Mouse (Mus musculus) midbrain, postnatal 0 days (tissue): ENCODE data around the gene Vrk3. TPM values are rescaled to one million over a fixed set of nuclear protein-coding genes. Genes with fewer than 3 reads are reported as not detected.

ENCODE experiments used
- ATAC-seq: fragments of 200-750 bp; cut with Nextera tagmentation; 2 replicates; pipeline ENCODE4 v1.8.0; 2017; ENCODE audit warnings: moderate number of reproducible peaks, mild to moderate bottlenecking, moderate TSS enrichment, moderate library complexity; ENCODE audit not compliant: low FRiP score
- DNase-seq: peaks from one replicate; pipeline ENCODE4 v3.0.0-alpha.2; 2015; ENCODE audit warnings: low spot score
- H3K27ac ChIP-seq: fragments of 300-500 bp; sonication (generic); 2 replicates; pipeline ENCODE4 v1.5.1; 2014; ENCODE audit warnings: low read depth, mild to moderate bottlenecking, low read length, mixed read lengths
- H3K27me3 ChIP-seq: fragments of 300-500 bp; sonication (generic); 2 replicates; pipeline ENCODE4 v1.6.1; 2014; ENCODE audit warnings: low read length, control low read depth, mixed read lengths; ENCODE audit not compliant: insufficient read depth
- H3K36me3 ChIP-seq: fragments of 300-500 bp; sonication (generic); 2 replicates; pipeline ENCODE4 v1.6.1; 2014; ENCODE audit warnings: low read length, control low read depth, mixed read lengths; ENCODE audit not compliant: insufficient read depth
- H3K4me1 ChIP-seq: fragments of 300-500 bp; sonication (generic); 2 replicates; pipeline ENCODE4 v1.6.1; 2014; ENCODE audit warnings: mild to moderate bottlenecking, control low read depth, antibody characterized with exemption, low read length, mixed read lengths; ENCODE audit not compliant: insufficient read depth
- H3K4me2 ChIP-seq: fragments of 300-500 bp; sonication (generic); 2 replicates; pipeline ENCODE4 v1.6.1; 2014; ENCODE audit warnings: low read depth, mild to moderate bottlenecking, low read length, mixed read lengths; ENCODE audit not compliant: poor library complexity, severe bottlenecking
- H3K4me3 ChIP-seq: fragments of 300-500 bp; sonication (generic); 2 replicates; pipeline ENCODE4 v1.5.1; 2014; ENCODE audit warnings: low read depth, mild to moderate bottlenecking, low read length, moderate library complexity
- H3K9ac ChIP-seq: fragments of 300-500 bp; sonication (generic); replicated peaks from 2 replicates; pipeline ENCODE4 v1.6.1; 2014; ENCODE audit warnings: mild to moderate bottlenecking, low read length, moderate library complexity, mixed read lengths; ENCODE audit not compliant: poor library complexity, severe bottlenecking
- H3K9me3 ChIP-seq: fragments of 300-500 bp; sonication (generic); 2 replicates; pipeline ENCODE4 v1.6.1; 2016; ENCODE audit warnings: low read length, control low read depth
- CTCF ChIP-seq: IDR thresholded peaks from 2 replicates; pipeline ENCODE4 v1.5.1; 2016; ENCODE audit warnings: antibody characterized with exemption, mild to moderate bottlenecking
- WGBS: fragments of 180-500 bp; shearing (Covaris S2); extraction: QIAGEN DNeasy Blood & Tissue Kit; methylation state at CpG from one replicate; pipeline ENCODE4 v1.1.7; 2014; 5-methylcytosine and 5-hydroxymethylcytosine counted together
- polyA plus RNA-seq: library from polyadenylated mRNA; unstranded; fragments of >200 nt; fragmentation: Nextera tagmentation; extraction: Ambion mirVana; gene quantifications from 2 replicates; pipeline ENCODE4 v1.2.1, GENCODE M21; 2015
- total RNA-seq: library from RNA; depleted of rRNA; stranded (reverse); fragments of >200 nt; gene quantifications from 2 replicates; pipeline ENCODE4 v1.2.3, GENCODE M21; 2014; rRNA removed

Vrk3 gene
- total and polyA plus RNA-seq, 2 experiments from 2014 or later: 23.3 to 23.5 TPM

DNA sequence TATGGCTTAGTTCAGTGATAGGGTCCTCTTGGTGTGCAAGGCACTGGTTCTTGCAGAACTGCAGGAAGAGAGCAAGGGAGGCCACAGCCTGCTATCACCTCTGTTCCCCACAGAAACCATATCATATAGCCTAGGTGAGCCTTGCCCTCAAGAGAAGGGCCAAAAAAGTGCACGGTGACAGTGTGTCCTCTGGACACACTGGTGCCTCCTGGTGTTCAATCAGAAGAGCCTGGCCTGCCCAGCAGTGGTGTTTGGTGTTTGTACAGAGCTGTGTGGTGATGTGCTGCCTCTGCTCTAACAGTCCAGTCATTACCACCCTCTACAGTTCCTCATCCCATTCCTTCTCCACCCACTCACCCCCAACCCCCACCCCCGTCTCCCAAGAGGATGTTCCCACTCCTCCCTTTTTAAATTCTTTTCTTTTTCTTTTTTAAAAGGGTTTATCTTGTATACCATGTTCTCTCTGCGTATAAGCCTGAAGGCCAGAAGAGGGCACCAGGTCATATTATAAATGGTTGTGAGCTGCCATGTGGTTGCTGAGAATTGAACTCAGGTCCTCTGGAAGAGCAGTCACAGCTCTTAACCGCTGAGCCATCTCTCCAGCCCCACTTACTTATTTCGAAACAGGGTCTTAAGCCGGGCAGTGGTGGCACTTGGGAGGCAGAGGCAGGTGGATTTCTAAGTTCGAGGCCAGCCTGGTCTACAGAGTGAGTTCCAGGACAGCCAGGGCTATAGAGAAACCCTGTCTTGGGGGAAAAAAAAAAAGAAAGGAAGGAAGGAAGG, 73.6 kb downstream of the Vrk3 start:
- Histone ChIP-seq H3K4me2 (no peak overlapping the region), H3K36me3 (no peaks in the 10 kb centered on the region), H3K4me3 (no peak overlapping the region), H3K27ac (no peak overlapping the region), H3K9ac (no peak overlapping the region), H3K27me3 (no peaks in the 10 kb centered on the region), H3K9me3 (no peaks in the 10 kb centered on the region), H3K4me1 (peaks cover 18% of the 10 kb centered on the region)
- DNase-seq (no peak), ATAC-seq (no peak)
- no peak for TF ChIP-seq CTCF
- WGBS: 86% methylated on average over 7 of the region's 7 CpGs

DNA sequence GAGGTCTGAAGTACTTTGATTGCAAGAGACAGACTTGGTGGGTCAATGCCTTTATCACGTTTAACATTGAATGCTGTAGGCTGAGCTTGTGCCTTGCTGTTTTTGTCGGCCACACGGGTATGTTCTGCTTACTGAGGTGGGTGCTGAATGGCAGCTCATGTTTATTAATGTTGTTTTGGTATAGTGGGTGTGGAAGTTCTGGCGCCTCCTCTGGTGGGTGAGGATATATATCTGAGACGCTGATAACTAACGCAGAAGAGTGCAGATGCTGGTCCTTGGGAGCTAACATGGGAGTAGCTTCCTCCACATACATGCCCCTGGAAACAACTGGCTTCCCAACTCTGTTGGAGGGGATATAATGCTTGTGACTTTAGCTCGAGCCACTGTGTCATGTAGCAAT, 75.2 kb downstream of the Vrk3 start:
- Histone ChIP-seq H3K4me3 (no peak overlapping the region), H3K27me3 (no peaks in the 10 kb centered on the region), H3K27ac (no peak overlapping the region), H3K36me3 (peaks cover 4% of the 10 kb centered on the region), H3K4me2 (no peak overlapping the region), H3K4me1 (0 out of 2 replicates have a peak, but pooled peaks cover 6% of the 10 kb centered on the region), H3K9ac (no peak overlapping the region), H3K9me3 (no peaks in the 10 kb centered on the region)
- DNase-seq (no peak), ATAC-seq (no peak)
- 35% methylated on average over 7 of the region's 7 CpGs for WGBS
- peak; percentile 39 for TF ChIP-seq CTCF

DNA sequence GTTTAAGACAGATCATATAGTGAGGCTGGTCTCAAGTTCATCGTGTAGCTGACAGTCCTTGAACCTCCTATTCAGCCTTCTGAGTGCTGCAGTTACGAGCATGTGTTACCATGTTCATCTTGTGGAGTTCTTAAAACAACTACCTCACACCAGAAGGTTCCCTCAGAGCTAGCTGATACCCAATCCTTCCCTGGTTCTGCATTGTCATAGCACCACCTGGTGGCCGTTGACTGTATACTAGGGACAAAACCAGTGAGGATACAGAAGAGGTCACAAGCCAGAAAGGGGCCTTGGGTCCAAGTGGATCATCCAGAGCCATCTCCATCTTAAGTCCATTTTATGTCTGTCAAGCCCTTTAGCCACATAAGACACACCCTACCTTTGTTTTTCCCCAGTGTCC, 76.7 kb downstream of the Vrk3 start:
- 16% methylated on average over 3 of the region's 3 CpGs for WGBS
- DNase-seq (peak; percentile 81), ATAC-seq (peak; percentile 62; the same call in 1 of the 2 replicates)
- peaks cover 18% of the 10 kb centered on the region for H3K36me3 ChIP-seq
- H3K27ac ChIP-seq: no peak overlapping the region
- TF ChIP-seq CTCF: peak; percentile 95
- H3K4me3 ChIP-seq: no peak overlapping the region
- H3K9ac ChIP-seq: no peak overlapping the region
- H3K4me2 ChIP-seq: no peak overlapping the region
- no peaks in the 10 kb centered on the region for H3K4me1 ChIP-seq
- no peaks in the 10 kb centered on the region for H3K9me3 ChIP-seq
- no peaks in the 10 kb centered on the region for H3K27me3 ChIP-seq

DNA sequence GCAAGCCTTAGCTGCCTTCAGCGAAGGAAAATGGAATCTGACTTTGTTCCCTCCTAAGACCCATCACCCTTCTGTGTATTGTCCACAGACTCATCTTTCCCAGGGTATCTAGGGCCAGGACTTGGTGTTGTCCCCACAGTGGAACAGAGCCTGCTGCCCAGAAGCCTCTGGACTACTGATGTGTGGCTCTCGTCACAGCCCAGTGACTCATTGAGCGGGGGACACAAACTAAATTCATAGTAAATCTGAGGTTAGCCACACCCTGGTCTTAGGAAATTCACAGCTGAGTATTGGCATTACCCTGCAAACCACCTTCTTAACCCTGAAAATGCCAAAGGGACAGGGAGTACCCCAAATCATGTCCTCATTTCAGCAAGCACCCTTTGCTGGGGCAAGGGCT, 78.6 kb downstream of the Vrk3 start:
- H3K4me3 ChIP-seq: no peak overlapping the region
- H3K4me2 ChIP-seq: no peak overlapping the region
- peaks cover 36% of the 10 kb centered on the region for H3K36me3 ChIP-seq
- 80% methylated on average over 3 of the region's 3 CpGs for WGBS
- H3K9me3 ChIP-seq: no peaks in the 10 kb centered on the region
- TF ChIP-seq CTCF: no peak
- ATAC-seq (no peak), DNase-seq (no peak)
- H3K27me3 ChIP-seq: no peaks in the 10 kb centered on the region
- H3K4me1 ChIP-seq: no peaks in the 10 kb centered on the region
- H3K27ac ChIP-seq: no peak overlapping the region
- H3K9ac ChIP-seq: no peak overlapping the region

Other genes with a start within 250 kb of the Vrk3 start
- gene Mybpc2, start 223.8 kb upstream of the Vrk3 start, total RNA-seq: 0.27 and 0.38 TPM in 2 replicates
- gene Mybpc2, start 223.8 kb upstream of the Vrk3 start, polyA plus RNA-seq: 0.28 and 0.34 TPM in 2 replicates
- gene Spib, start 216.3 kb upstream of the Vrk3 start, total RNA-seq: 0.19 TPM in 1 of 2 replicates, not detected in the other
- gene Spib, start 216.3 kb upstream of the Vrk3 start, polyA plus RNA-seq: 0.14 TPM in 1 of 2 replicates, not detected in the other
- 12.9 and 17.5 TPM in 2 replicates for gene Pold1, start 199.6 kb upstream of the Vrk3 start, total RNA-seq
- 8.8 and 9.6 TPM in 2 replicates for gene Pold1, start 199.6 kb upstream of the Vrk3 start, polyA plus RNA-seq
- 46.8 and 47.7 TPM in 2 replicates for gene Nr1h2, start 194.5 kb upstream of the Vrk3 start, total RNA-seq
- gene Nr1h2, start 194.5 kb upstream of the Vrk3 start, polyA plus RNA-seq: 41.2 and 48.0 TPM in 2 replicates
- not detected in 2 replicates for gene Napsa, start 176.0 kb upstream of the Vrk3 start, total RNA-seq
- 0.79 and 0.82 TPM in 2 replicates for gene Napsa, start 176.0 kb upstream of the Vrk3 start, polyA plus RNA-seq
- 17.2 and 25.4 TPM in 2 replicates for gene Kcnc3, start 157.7 kb upstream of the Vrk3 start, total RNA-seq
- 6.2 and 6.6 TPM in 2 replicates for gene Kcnc3, start 157.7 kb upstream of the Vrk3 start, polyA plus RNA-seq
- gene Myh14, start 77.6 kb upstream of the Vrk3 start, total RNA-seq: 8.8 and 11.0 TPM in 2 replicates
- 6.9 and 7.9 TPM in 2 replicates for gene Myh14, start 77.6 kb upstream of the Vrk3 start, polyA plus RNA-seq
- not detected in 2 replicates for gene Izumo2, start 39.7 kb upstream of the Vrk3 start, total RNA-seq
- not detected in 2 replicates for gene Izumo2, start 39.7 kb upstream of the Vrk3 start, polyA plus RNA-seq
- gene Zfp473, start 2.6 kb downstream of the Vrk3 start, total RNA-seq: 1.1 TPM in 2 replicates
- gene Zfp473, start 2.6 kb downstream of the Vrk3 start, polyA plus RNA-seq: 0.48 and 0.51 TPM in 2 replicates
- 51.4 and 65.9 TPM in 2 replicates for gene Nup62, start 67.7 kb downstream of the Vrk3 start, total RNA-seq
- gene Nup62, start 67.7 kb downstream of the Vrk3 start, polyA plus RNA-seq: 45.8 and 46.9 TPM in 2 replicates
- gene Il4i1, start 68.0 kb downstream of the Vrk3 start, total RNA-seq: not detected in 2 replicates
- gene Il4i1, start 68.0 kb downstream of the Vrk3 start, polyA plus RNA-seq: 0.62 and 1.1 TPM in 2 replicates
- gene Atf5, start 68.2 kb downstream of the Vrk3 start, total RNA-seq: 4.8 and 6.8 TPM in 2 replicates
- gene Atf5, start 68.2 kb downstream of the Vrk3 start, polyA plus RNA-seq: 3.4 and 3.7 TPM in 2 replicates
- gene Akt1s1, start 100.6 kb downstream of the Vrk3 start, total RNA-seq: 104 and 120 TPM in 2 replicates
- gene Akt1s1, start 100.6 kb downstream of the Vrk3 start, polyA plus RNA-seq: 89.1 and 91.0 TPM in 2 replicates
- gene Tbc1d17, start 100.7 kb downstream of the Vrk3 start, total RNA-seq: 79.7 and 129 TPM in 2 replicates
- gene Tbc1d17, start 100.7 kb downstream of the Vrk3 start, polyA plus RNA-seq: 115 and 126 TPM in 2 replicates
- gene Pnkp, start 108.7 kb downstream of the Vrk3 start, total RNA-seq: 29.5 and 32.4 TPM in 2 replicates
- gene Pnkp, start 108.7 kb downstream of the Vrk3 start, polyA plus RNA-seq: 31.2 and 31.5 TPM in 2 replicates
- gene Ptov1, start 121.4 kb downstream of the Vrk3 start, total RNA-seq: 484 and 500 TPM in 2 replicates
- gene Ptov1, start 121.4 kb downstream of the Vrk3 start, polyA plus RNA-seq: 430 and 439 TPM in 2 replicates
- gene Med25, start 144.3 kb downstream of the Vrk3 start, total RNA-seq: 153 and 182 TPM in 2 replicates
- 150 and 154 TPM in 2 replicates for gene Med25, start 144.3 kb downstream of the Vrk3 start, polyA plus RNA-seq
- 18.5 and 22.4 TPM in 2 replicates for gene Fuz, start 147.7 kb downstream of the Vrk3 start, total RNA-seq
- 14.8 and 15.4 TPM in 2 replicates for gene Fuz, start 147.7 kb downstream of the Vrk3 start, polyA plus RNA-seq
- 208 and 238 TPM in 2 replicates for gene Ap2a1, start 181.1 kb downstream of the Vrk3 start, total RNA-seq
- 128 and 129 TPM in 2 replicates for gene Ap2a1, start 181.1 kb downstream of the Vrk3 start, polyA plus RNA-seq
- gene Tsks, start 194.8 kb downstream of the Vrk3 start, total RNA-seq: not detected in 2 replicates
- gene Tsks, start 194.8 kb downstream of the Vrk3 start, polyA plus RNA-seq: 0.12 and 0.17 TPM in 2 replicates
- gene Cpt1c, start 226.4 kb downstream of the Vrk3 start, total RNA-seq: 88.1 and 90.1 TPM in 2 replicates
- 54.0 and 56.9 TPM in 2 replicates for gene Cpt1c, start 226.4 kb downstream of the Vrk3 start, polyA plus RNA-seq
- 218 and 285 TPM in 2 replicates for gene Prmt1, start 238.2 kb downstream of the Vrk3 start, total RNA-seq
- 580 and 583 TPM in 2 replicates for gene Prmt1, start 238.2 kb downstream of the Vrk3 start, polyA plus RNA-seq
- gene Irf3, start 249.2 kb downstream of the Vrk3 start, total RNA-seq: 37.2 and 40.6 TPM in 2 replicates
- gene Irf3, start 249.2 kb downstream of the Vrk3 start, polyA plus RNA-seq: 25.6 and 25.9 TPM in 2 replicates